Mouse (Mus musculus): Measurements from ENCODE around the gene Nol4l.

- TF ChIP-seq GATA1 (IDR thresholded peaks at IDR 0.05; ENCODE audit: low read length) = no peak
- TF ChIP-seq TAL1 (IDR thresholded peaks at IDR 0.05; ENCODE audit: low read length) = no peak
Observed at GRCm38 (mm10) chr2:153547633-153548032, 17.9 kb upstream of the Nol4l start.
